Mouse (Mus musculus) embryo, embryonic 10.5 days (tissue): ENCODE data around the gene Lbp.

Experiments used
- DNase-seq: peaks from one replicate; pipeline ENCODE4 v3.0.0-alpha.2; 2015; ENCODE audit warnings: low spot score

The Lbp gene

GRCm38 (mm10) chr2:158361678-158362320 lies 55.5 kb downstream of the Lbp start:
- DNase-seq, result no peak

GRCm38 (mm10) chr2:158364175-158364574 lies 57.9 kb downstream of the Lbp start:
- DNase-seq, result no peak

DNA sequence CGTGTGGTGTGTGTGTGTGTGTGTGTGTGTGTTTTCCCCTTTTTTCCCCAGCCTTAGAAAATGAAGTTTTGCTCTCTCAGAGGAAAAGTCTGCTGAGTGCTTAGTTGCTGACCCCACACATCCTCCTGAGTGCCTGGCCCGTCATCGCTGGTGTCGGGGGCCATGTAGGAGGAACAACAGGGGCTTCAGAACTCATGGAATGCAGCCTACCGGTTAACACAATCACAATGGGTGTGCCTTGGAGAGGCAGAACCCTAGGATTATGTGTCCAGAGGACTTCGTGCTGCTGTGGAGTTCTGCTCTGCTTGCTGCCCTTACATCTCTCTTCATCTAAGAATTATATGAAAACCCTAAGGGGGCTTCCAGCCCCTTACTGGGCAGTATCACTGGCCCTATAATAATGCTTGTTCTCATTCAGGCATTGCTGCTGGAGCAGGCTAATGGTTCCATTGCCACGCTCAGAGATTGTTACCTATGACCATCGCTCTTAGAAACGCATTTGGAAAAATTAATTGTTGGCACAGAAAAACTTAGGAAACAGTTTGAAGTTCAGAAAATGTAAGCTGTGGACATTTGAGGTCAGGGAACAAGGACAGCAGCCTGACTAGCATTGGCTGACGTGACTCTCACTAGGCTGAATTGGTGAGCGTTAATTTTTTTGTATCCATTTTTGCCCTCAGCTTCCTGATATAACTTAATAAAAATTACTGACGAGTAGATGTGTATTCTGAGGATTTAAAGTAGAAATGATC lies 59.0 kb downstream of the Lbp start:
- no peak for DNase-seq

GRCm38 (mm10) chr2:158367654-158368053 lies 61.4 kb downstream of the Lbp start:
- no peak for DNase-seq

DNA sequence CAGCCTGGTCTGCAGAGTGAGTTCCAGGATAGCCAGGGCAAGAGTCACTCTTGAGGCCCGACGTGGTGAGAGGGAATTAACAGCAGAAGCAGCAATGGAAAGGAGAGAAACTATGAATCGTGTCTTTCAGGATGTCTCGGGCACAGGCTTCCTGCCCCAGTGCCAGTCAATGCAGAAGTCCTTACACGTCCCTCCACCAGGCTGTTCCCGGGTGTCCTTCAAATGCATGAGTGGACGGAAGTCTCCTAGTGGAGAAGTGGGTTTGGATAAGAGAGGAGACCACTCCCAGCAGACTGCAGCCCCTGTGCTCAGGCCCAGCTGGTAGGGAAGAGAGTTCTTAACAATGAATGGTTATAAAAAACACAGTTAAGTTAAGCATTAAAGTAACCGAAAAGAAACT lies 62.0 kb downstream of the Lbp start:
- no peak for DNase-seq

- no peak for DNase-seq
These were observed 63.3 kb downstream of the Lbp start for GRCm38 (mm10) chr2:158369474-158370172.

DNA sequence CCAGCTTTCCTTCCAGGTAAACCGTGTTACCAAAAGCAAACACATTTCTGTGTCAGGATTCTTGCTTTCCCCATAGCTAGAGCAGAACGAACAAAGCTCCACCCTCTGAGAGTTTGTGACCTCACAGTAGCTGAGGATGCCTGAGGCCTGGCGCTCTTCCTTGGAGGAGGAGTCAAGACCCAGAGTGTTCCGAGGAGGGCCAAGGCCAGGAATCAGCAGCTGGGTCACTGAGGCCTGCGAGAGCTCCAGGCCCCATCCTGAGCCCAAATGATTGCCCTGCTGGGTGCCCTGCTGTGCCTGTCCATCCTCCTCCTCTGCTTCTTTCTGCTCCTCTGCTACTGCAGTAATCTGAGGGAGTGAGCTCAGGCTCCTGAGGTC lies 63.9 kb downstream of the Lbp start:
- DNase-seq, result peak; percentile 38

- no peak for DNase-seq
These were observed 66.8 kb downstream of the Lbp start for GRCm38 (mm10) chr2:158373061-158373460.

- no peak for DNase-seq
These were observed 67.2 kb downstream of the Lbp start for GRCm38 (mm10) chr2:158373516-158373915.

GRCm38 (mm10) chr2:158375443-158376122 lies 69.3 kb downstream of the Lbp start, which contains the start of gene Snhg11:
Snhg11 (plus strand) TSS chr2:158375638.
- DNase-seq, result peak; percentile 86

DNA sequence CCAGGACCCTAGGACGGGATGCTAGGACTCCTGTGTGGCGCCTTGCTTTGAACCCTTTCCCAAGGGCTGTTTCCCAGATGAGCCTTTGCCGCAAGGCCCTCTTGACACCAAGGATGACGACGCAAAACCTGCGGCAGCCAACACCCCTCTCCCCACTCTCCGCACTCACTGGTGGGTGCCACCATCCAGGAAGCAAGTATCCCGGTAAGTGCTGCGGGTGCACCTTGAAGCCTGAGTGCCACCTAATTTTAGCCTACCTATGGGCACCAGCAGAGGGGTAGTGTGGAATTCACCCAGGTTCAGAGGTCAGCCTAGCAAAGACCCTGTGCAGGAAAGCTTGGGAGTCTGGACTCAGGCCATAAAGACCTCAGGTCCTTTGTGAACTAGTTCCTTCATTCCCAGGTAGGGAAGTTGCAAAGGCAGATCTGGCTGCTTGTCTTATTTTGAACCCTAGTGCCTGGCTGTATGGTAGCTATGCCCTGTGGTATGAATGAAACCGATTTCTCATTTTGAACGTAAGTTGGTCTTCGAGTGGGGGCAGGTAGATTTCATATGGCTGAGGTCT lies 69.9 kb downstream of the Lbp start:
- no peak for DNase-seq

- DNase-seq, result no peak
These were observed 70.5 kb downstream of the Lbp start for GRCm38 (mm10) chr2:158376798-158377197.

DNA sequence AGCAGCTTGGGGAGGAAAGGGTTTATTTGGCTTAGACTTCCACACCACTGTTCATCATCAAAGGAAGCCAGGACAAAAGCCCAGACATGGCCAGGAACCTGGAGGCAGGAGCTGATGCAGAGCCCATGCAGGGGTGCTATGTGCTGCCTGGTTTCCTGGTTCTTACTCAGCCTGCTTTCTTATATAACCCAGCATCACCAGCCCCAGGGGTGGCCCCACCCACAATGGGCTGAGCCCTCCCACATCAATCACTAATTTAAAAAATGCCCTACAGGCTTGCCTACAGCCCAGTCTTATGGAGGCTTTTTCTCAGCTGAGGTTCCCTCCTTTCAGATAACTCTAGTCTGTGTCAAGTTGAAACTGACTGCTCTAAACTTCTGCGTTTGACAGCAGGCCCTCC lies 71.5 kb downstream of the Lbp start:
- no peak for DNase-seq

DNA sequence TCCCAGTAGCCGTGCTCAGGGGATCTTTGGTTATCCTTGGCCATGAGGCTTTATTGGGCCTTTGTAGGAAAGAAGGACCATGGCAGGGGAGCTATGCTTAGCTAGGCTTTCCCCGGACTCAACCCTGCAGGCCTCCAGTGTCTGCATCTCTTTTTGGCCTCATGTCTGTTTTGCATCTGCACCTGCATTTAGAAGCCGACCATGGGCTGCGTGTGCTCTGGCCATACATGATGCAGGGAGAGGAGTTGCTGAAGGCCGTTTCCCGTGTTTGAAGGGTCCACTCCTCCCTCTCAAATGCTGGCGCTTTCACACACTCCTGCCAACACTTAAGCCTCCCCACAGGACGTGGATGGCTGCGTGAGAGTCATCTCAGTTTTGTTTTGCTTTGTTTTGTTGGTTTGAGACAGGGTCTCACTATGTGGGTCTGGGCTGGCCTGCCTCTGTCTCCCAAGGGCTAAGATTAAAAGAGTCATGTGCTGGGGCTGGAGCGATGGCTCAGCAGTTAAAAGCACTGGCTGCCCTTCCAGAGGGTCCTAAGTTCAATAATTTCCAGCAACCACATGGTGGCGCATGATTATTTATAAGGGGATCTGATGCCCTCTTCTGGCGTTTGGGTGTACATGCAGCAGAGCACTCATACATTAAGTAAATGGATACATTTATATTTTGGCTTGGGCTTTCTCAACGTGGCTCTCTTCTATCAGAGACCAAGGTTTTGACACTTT lies 73.2 kb downstream of the Lbp start:
- DNase-seq, result peak; percentile 97
